Mouse (Mus musculus) cerebellum, adult 8-10 months (tissue): ENCODE measurements around the gene Thbd.

Experiments used
- DNase-seq: peaks from one replicate; pipeline ENCODE4 v3.0.0; 2022

Gene Thbd

DNA sequence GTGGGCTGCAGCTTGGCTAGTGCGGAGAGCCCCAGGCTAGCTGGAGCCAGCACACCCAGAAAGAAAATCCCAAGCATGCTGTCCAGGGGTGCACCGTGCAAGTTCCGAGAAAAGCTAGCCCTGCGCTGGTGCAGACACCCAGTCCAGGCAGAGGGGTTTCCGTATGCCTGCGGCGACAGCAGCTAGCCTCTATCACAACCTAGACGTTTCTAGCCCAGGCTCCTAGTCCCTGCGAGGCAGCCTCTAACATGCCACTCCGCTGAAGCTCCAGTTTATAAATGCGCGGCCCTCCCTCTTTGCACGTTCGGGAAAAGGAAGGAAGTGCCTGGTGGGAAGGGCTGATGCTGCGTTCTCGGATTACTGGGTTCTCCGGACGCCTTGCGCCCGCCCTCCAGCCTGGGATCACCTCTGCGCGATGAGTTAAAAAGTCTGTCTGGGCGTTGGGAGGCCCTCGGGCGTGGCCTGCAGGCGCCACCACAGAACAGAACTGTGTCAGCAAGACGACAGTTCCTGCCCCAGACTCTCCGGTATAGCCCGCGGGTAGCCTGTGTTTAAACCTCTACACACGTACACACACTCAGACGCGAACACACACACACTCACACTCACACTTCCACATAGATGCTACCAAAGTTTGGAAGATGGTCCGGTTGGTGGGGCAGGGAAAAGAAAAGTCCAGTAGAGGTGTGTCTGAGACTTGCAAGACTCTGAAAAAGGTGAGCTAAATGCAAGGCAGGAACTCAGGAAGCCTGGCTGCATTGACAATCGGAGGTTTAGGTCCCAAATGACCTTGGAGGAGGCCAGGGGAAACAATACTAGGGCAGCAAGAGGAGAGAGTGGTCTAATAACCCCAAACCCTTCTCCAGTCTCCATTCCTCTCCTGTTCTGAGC is at the start of gene Thbd:
Gene Thbd, minus strand, starts transcription at position 319 of the 891 bp plus-strand sequence.
- no peak for DNase-seq

DNA sequence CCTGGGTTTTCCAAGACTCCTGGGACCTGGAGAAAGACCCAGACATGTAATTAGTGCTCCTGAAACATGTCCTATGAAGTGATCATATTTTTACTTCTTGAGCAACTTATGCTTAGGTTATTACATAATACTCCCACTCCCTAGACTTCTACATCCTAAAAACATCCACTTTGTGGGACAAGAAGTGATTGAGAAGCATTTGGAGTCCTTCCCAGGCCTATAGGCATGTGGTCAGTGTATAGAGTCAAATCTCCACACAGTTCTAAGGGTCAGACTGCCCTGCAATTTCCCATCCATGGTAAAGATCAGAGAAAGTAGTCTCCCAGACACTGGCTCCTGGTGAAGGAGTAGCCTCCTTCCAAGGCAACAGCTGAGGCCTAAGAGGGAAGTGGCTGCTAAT is 47.4 kb upstream of the Thbd start:
- no peak for DNase-seq

DNA sequence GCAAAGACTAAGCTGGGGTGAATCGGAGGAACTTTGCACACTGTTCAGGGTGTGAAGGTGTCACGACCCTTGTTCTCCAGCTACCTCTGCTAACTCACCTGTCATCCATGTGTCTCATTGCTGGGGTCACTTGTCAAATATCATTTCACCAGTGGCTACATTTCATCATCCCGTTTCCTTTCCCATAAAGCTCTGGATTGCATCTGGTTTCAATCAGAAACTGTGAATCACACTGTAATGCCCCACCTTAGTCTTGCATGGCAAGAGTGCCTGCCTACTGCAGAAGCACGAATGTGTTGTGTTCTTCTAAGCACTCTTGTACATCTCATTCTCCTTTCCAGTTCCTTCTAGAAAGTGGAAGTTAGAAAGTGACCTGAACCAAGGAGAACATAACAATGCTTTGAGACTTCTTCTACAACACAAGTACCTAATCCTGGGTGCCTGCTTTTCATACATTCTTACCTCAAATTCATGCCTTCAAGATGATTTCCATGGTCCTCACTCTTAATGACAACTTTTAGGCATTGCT is 46.1 kb upstream of the Thbd start:
- no peak for DNase-seq

DNA sequence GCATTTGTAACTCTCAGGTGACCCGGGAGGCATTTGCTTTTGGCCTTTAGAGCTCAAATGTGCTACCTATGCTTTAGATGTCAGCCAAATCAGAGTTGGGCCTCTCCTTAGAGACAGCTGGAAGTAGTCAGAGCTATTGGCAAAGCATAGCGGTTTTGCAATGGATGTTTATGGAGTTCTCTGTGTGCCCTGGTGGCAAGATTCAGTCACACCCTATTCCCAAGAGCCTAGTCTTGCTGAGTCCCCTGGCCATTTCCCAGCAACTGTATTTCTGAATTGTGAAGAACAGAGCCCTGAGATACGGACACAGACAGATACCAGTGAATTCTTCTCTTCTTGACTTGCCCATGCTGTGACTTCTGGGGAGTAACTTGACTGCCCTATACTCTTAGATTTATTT is 45.1 kb upstream of the Thbd start:
- DNase-seq, result no peak

DNA sequence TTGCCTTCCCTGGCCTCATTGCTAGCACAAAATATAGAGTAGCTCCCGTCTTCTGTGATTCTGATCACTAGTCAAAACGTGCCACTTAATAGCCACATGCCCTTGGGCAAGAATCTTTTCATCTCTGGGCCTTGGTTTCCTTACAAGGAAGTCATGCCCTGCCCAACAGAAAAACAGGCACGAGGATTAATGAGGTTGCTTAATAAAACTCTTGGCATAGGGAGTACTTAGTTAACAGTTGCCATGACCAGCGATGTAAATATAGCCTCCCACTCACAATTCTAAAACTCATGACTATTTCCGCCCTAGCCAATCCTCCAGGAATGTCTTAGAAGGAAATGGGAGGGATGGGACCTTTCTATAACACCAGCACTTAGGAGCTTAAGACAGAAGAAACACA is 43.5 kb upstream of the Thbd start:
- DNase-seq, result no peak

DNA sequence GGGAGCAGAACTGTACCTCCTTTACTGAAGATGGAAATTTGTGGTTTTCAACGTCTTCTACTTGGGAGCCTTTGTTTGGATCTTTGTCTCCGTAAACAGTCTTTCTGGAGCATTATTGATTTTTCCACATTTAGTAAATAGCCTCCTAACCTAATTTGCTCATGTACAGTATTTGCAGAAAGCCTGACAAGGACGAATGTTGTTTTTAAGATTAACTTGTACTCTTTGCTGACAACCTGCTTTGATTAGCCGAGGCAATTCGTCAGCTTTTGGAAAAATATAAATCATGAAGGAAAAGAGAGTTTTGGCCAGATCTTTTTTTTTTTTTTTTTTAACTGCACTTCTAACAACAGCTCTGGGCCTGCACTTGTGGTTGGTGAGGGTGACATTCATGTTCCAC is 42.6 kb upstream of the Thbd start:
- DNase-seq, result no peak

DNA sequence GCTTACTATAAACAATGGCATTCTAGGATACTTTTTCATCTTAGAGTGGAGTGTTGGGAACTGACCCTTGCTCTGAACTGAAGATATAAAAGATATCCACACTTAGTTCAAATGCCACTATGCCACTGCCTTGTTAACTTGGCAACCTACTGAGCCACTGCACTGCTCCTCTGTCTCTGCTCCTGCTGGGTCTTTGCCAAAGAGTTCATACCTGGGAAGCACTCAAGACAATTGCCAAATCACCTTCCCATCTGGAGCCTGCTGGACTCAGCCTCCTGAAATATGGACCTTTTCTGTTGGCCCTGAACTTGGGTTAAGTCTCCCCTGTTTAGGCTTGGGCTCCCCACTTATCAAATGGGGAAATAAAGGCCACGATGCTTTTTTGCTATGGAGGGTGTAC is 41.7 kb upstream of the Thbd start:
- DNase-seq, result no peak

DNA sequence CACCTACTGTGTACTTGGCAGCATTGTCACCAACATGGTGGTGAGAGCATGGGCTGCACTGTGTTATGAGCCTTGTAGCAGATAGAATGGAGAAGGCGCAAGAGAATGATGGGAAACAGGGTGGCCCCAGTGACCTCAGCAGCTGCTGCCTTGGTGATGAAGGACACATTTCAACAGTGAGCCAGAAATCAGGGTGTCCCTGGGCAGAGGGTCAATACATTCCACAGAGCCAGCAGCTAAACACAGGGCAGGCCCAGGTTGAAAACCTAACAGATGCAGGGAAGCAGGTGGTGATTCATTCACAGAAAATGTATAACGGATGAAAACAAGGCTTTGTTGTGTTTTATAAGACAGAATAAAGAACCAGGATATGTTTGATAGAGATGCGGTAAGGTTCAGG is 38.5 kb upstream of the Thbd start:
- no peak for DNase-seq

DNA sequence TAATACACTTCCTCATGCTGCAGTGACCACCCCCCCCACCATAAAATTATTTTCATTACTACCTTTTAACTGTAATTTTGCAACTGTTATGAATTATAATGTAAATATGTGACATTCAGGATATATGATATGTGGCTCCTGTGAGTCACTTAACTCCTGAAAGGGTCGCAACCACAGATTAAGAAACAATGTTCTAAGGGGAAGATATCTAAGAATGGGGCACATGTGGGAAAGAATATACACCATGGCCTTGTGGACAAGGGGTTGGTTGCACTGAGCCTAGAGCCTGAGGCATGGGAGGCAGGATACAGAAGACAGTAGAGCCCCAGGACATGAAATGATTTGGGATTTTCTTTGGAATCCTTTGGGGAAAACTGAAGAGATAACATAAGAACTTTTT is 37.6 kb upstream of the Thbd start:
- DNase-seq, result no peak

DNA sequence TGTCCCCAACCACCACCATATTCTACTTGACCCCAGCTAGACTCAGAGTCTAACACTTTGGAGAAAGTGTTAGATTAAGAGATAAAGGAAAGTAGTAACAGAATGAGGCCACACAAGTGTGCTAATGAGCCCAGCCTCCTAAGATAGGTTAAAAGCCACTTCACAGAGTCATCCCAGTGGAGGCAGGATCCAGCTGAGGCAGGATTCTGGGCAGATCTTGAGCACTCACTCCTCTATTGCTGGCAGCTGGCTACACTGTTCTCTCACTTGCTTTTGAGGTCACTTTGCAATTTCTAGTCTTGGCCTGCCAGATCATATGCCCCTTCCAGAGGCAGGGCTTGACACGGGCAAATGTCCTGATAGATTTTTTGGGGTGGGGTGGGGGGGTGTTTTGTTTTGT is 36.5 kb upstream of the Thbd start:
- DNase-seq, result no peak

DNA sequence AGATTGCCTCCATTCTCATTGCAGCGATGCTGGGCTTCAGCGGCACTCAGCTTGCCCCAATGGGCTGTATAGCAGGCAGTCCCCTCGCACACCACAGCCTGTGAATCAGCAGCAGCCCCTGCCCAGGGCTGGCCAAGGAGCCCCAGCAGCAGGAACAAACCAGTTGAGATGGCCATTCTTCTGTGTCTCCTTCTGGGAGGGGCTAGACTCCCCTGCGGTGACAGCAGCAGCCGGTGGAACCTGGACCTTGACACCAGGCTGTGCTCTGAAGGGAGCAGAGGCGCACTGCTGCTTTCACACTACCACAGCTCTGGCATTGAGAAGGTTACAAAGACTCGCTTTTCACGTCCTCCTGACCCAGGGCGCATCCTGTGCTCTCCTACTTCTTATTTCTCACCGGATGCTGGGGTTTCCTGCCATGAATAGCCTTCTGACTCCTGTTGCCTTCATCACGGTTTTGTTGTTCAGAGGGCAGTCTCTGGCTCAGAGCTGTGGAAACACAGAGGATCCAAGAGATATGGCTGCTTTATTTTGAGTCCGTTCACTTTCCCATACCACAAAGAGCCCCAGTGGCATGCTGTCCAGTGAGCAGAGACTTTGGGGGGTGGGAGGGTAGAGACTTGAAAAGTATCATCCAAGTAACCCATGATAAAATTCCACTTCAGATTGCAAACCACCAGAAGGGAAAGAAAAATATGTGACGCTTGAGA is 35.4 kb upstream of the Thbd start, which contains the start of gene Cd93:
Gene Cd93, minus strand, starts transcription at position 315 of the 710 bp plus-strand sequence.
- no peak for DNase-seq

DNA sequence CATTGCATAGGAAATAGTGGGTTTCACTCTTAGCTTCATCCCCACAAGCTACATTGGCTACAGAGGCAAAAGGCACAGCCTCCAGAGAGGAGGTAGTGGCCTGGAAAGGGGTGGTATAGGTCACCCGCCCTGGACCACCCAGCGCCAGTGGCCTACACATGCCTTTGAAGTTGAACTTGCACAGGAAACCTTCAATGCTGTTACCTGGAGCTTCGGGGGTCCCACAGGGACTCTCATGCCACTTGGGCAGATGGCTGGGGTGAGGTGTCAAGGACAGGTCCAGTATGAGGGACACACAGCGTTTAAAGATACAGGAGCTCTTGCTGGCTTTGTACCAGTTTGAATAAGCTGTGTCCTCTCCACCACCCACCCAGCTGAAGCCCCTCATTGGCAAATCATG is 34.7 kb upstream of the Thbd start:
- no peak for DNase-seq

DNA sequence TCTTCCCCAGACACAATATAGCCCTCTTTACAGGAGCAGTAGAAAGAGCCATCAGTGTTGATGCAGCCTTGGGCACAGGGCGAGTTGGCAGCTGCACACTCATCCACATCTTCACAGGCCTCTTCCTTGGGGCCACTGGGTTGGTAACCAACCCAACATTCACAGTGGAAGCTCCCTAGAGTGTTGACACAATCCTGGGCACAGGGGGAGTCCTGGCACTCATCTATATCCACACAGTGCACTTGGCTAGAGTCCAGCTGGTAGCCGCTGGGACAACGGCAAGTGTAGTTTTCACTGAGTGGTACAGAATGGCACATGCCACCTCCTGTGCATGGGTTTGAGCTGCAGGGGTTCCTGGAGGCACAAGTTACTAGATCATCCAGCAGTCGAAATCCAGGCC is 34.2 kb upstream of the Thbd start:
- no peak for DNase-seq

DNA sequence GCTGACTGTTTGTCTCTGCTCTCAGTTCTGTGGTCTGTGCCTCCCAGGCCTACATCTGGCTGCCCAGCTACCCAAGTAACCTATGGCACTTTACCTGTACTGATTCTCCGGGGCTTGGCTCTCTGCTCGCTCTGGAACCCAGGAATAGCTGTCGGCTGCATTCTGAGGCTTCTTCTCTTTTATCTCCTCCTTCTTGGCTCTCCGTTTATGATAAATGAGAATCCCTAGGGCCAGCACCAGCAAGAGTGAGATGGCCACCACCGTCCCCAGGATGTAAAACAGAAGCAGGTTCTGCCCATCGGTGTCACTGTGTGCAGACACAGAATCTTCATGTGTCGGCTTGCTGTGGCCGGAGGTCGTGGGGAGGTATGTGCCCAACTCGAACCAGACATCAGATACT is 33.4 kb upstream of the Thbd start:
- no peak for DNase-seq

DNA sequence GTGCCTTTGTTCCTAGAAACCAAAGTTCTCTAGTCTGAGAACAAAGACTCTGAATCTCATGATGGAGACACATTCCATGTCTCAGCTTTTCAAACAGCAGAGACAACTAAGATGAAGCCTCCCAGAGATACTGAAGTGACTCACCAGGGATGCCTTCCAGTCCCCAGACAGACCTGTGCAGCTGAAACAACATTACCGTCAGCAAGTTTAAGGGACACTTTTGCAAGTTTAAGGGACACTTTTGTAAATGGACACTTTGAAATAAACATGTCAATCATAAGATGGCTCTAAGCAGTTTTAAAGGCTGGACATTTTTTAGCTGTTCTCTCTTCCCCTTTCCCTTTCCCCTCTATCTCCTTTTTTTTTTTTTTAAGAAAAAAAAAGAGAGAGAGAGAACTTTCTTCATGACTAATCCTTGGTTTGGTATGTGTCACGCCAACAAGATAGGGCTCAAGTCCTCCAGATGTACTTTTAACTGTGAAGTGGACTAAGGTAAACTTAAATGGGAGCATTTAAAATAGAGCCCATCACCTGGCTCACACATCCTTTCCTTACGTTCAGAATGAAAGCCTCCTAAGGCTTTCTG is 31.8 kb upstream of the Thbd start:
- no peak for DNase-seq

DNA sequence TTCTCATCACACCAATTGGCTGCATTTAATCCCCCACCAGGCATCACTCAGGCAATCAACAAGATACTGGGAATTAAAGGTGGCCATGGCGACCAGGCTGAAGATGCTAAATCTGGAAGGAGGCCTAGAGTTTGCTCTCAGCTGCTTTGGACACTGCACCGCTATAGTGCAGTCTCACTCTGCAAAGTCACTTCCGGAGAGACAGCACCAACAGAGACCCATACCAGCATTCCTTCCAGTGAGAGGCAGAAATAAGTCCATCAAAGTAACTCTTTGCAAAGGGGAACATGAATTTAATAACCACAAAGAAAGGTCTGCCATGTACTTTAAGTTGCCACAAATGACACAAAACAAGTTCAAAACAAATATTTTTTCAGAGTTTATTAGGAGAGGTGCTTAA is 28.3 kb upstream of the Thbd start:
- no peak for DNase-seq

DNA sequence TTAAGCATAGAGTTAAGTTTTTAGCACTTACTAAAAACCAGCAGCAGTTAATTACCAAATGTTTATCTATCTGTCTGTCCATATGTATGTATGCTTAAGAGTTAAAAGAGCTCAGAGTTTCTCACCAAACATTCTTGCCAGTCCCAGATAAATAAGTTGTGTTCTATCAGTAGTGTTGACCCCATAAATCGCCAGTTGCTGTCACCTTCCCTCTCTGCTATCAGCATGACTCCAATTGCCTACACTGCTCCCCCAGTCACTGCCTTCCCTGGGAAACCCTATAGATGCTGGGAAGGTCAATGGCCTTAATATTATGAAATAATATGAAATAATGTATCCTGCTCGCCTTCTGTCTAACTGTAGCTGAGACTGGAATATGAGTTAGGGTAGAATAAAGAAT is 24.4 kb upstream of the Thbd start:
- DNase-seq, result no peak

DNA sequence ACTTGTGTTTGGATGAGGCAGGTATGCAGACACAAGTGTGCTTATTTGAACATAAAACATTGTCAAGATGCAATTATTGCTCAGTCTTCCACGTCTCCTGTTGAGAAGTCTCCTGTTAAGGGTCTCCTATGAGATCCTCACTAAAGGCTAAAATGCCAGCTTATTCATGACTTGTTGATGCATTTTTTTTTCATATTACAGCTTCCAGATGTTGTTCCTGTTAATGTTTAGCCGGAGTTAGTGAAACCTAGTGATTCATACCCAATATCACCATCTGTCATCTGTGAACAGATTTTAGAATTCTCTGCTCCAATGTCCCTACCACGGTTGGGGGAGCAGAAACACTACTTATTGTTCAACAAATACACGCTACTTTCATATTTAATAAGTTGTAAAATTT is 23.0 kb upstream of the Thbd start:
- DNase-seq, result no peak

DNA sequence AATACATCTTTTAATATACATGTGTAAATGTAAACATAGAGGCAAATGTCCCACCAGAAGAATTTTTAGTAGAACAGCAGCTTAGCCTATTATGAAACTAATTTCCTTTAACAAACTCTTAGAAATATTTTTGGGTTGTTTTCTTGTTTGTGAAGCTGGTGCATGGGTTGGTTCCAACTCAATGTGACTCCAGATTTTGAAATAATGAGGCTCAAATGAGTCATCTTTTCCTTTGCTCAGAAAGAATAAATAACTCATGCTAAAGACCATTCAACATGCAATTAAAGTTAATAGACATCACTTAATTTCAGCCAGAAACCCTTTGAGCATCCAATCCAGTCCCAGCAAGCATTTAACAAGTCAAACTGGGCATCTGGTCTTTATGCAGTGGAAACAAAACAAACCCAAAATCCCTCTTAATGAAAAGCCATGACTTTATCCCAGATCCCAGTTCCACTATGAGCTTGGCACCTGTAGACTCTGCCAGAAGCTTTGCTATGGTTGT is 21.1 kb upstream of the Thbd start:
- DNase-seq, result no peak

DNA sequence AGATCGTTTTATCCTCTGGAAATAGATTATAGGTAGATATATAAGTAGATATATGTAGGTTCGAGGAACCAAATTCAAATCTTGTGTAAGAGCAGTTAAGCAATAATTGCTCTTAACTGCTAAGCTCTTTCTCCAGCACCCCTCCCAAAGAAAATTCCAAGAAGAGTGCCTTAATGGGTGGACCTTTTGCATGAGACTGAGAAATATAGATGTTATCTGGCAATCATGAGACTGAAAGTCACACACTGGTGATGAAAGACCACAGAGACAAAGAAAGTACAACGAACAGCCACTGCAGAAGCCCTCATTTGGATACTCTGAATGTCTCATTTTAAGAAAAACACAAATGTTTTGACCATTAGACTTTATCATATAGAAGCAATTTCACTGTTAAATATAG is 20.5 kb upstream of the Thbd start:
- no peak for DNase-seq

DNA sequence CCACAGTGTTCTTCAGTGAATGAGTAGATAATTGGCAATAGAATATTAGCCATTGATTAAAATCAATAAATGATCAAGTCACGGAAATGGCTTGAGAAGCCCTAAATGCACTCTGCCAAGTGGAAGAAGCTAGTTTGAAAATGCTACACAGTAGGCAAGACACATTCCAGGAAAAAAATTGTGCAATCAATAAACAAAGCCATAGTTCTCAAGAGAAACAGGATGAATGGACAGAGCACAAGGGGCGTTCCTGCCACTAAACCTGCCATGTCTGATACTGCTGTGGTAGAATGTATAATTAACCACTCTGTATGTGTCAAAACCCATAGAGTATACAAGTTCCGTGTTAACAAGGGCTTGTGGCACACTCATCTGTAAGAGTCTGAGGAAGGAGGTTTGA is 19.6 kb upstream of the Thbd start:
- no peak for DNase-seq

DNA sequence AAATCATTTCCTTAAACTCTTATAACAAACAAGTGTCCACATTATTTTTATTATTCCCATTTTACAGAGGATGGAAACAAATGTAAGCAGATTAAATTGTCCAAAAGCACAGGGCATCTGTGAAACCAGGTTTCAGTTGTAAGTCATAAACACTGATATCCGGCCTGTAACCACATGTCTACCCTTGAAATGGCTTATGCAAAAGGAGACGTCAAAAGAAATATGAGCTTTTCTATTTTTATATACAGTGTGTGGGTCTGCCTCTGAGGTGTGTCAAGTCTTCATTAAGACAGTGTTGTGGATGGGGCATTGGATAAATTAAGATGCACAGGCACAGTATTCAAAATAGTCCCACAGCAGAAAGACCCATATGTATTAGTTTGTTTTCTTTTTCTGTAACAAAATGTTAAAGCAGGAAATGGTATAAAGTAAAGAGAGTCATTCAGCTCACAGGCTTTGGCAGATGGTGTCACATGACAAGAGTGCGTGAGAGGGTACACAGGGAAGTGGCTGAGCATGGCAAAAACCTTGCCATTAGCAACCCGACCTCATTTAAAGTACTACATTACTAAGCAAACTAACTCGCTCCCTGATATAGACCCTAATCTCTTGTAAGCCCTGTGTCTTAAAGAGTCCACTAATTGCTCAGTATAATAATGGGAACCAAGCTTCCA is 17.9 kb upstream of the Thbd start:
- DNase-seq, result no peak

DNA sequence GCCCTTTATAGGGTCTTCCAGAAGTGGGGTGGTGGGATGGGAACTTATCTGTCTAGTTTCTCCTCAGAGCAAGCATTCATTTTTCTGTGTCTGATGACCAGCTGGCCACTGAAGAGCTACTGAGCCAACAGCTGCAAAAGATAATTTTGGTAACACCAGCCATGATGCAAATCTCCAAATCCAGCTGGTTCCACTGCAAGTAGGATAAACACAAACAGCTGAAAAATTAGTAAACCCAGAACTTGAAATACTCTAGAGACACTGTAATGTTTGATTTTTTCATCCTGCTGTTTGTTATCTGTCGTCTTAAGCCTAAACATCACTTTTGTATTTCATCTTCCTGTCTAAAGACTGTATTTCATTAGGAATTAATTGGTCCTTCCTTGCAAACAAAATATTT is 13.7 kb upstream of the Thbd start:
- DNase-seq, result no peak
